Mouse (Mus musculus) pancreas, adult 10 weeks (tissue): ENCODE measurements around the gene 2610507B11Rik. TPM values are rescaled to one million over a fixed set of nuclear protein-coding genes. Genes with fewer than 3 reads are reported as not detected.

Experiments
- polyA plus RNA-seq: library from polyadenylated mRNA; stranded (reverse); fragments of 350-450 nt; fragmentation: Illumina TruSeq; extraction: RNeasy Lipid Tissue Mini Kit (QIAGEN cat#74804); gene quantifications from one replicate; pipeline ENCODE4 v1.2.3, GENCODE M21; 2015; ENCODE audit warnings: low read depth, low replicate concordance; ENCODE audit not compliant: insufficient read depth

The 2610507B11Rik gene
- polyA plus RNA-seq = 29.5 TPM

DNA sequence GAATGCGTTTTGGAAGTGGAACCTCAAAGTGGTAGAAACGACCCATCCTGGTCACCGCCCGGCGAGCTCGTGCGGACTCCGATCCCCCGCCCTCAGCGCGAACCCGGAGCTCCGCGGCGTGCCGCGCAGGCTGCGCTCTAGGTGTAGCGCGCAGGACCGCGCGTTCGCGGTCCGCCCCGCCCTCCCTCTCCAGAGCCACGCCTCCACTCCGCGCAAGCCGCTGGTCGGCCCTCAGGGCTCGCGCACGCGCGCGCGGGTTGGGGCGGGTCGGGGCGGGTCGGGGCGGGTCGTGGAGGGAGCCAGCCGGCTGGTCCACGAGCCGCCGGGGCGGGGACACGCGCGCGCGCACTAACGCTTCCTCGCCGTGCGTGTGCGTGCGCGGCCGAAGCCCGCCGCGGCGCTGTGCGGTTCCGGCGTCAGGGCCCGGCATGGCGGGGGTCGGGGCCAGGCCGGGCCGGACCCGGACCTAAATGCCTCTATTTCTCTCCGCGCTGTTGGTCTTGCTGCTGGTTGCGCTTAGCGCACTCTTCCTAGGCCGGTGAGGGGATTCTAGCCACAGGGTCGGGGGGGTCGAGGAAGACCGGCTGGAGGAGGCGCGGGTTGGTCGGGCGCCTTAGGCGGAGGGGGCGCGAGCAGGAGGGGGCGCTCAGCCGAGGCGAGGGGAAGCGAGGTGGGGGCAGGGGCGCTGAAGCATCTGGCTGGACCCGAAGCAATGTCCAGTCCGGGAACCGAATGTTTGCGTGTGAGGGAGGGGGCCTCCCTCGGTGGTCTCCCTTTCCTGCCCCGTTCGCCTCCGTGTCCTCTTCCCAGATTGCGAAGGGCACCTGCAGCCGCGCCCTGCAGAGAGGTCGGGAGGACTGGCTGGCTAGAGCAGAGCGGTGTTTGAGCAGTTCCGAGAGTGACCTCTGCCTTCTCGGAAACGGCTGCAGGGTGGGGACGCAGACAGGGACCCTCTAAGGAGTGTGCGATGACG is at the start of gene 2610507B11Rik:
2610507B11Rik (plus strand) TSS at position 373 of the 973 bp plus-strand sequence.

GRCm38 (mm10) chr11:78245627-78246317 is 15.8 kb upstream of the 2610507B11Rik start, which contains the start of the genes Sdf2 and Supt6:
Gene Sdf2, plus strand, starts transcription at chr11:78245746.
Gene Supt6, minus strand, starts transcription at chr11:78245987.

GRCm38 (mm10) chr11:78290654-78291053 is 29.1 kb downstream of the 2610507B11Rik start, which contains the start of gene BC030499:
Gene BC030499, plus strand, starts transcription at chr11:78290841.

DNA sequence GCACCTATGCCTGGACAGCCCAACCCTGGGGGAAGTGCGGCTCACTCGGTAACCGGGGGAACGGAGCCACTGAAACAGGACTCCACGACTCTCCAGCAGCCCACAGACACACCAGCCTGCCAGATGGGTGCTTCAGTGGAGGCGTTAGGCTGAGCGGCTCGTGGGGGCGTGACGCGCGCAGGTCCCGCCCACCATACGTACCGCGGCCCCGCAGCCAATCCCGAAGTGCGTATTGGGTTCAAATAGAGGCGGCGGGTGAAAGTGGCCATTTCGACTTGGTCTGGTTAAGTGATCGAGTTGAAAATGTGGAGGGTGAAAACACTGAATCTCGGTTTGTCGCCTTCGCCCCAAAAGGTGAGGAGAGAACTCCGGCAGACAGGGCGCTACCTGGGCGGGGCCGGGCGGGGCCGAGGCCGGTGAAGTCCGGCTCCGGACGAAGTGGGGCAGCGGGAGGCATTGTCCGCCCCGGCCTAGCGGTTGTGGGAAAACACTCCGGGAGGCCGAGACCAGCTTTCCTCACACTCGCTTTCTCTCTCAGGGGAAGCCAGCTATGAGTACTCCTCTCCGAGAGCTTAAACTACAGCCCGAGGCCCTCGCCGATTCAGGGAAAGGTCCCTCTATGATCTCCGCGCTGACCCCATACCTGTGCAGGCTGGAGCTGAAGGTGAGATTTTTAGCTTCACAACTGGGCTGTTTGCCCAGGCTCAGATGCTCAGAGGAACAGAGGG is 40.0 kb downstream of the 2610507B11Rik start, which contains the start of gene Spag5:
Spag5 (plus strand) TSS at position 173 of the 728 bp plus-strand sequence.

GRCm38 (mm10) chr11:78322860-78323259 is 61.3 kb downstream of the 2610507B11Rik start, which contains the start of gene Aldoc:
Gene Aldoc, plus strand, starts transcription at chr11:78322968.

GRCm38 (mm10) chr11:78327634-78328511 is 66.3 kb downstream of the 2610507B11Rik start, which contains the start of gene Pigs:
Gene Pigs, plus strand, starts transcription at chr11:78328415.

Other genes starting within 250 kb of the 2610507B11Rik start
- 2.6 TPM for gene Dhrs13, start 229.5 kb upstream of the 2610507B11Rik start, polyA plus RNA-seq
- 11.2 TPM for gene Flot2, start 223.8 kb upstream of the 2610507B11Rik start, polyA plus RNA-seq
- gene Eral1, start 181.4 kb upstream of the 2610507B11Rik start, polyA plus RNA-seq = 7.3 TPM
- 3.5 TPM for gene Fam222b, start 167.1 kb upstream of the 2610507B11Rik start, polyA plus RNA-seq
- gene Traf4, start 96.2 kb upstream of the 2610507B11Rik start, polyA plus RNA-seq = 4.2 TPM
- 2.8 TPM for gene Nek8, start 85.1 kb upstream of the 2610507B11Rik start, polyA plus RNA-seq
- gene Tlcd1, start 85.0 kb upstream of the 2610507B11Rik start, polyA plus RNA-seq = 4.9 TPM
- gene Rpl23a, start 78.2 kb upstream of the 2610507B11Rik start, polyA plus RNA-seq = 699 TPM
- 8.5 TPM for gene Rab34, start 73.3 kb upstream of the 2610507B11Rik start, polyA plus RNA-seq
- 2.8 TPM for gene Proca1, start 68.4 kb upstream of the 2610507B11Rik start, polyA plus RNA-seq
- 21.8 TPM for gene Sdf2, start 16.0 kb upstream of the 2610507B11Rik start, polyA plus RNA-seq
- 10.6 TPM for gene Supt6, start 15.8 kb upstream of the 2610507B11Rik start, polyA plus RNA-seq
- gene BC030499, start 29.1 kb downstream of the 2610507B11Rik start, polyA plus RNA-seq = not detected
- not detected for gene Spag5, start 39.8 kb downstream of the 2610507B11Rik start, polyA plus RNA-seq
- 1.1 TPM for gene Aldoc, start 61.2 kb downstream of the 2610507B11Rik start, polyA plus RNA-seq
- gene Pigs, start 66.7 kb downstream of the 2610507B11Rik start, polyA plus RNA-seq = 7.7 TPM
- 3.8 TPM for gene Unc119, start 81.7 kb downstream of the 2610507B11Rik start, polyA plus RNA-seq
- gene Foxn1, start 124.8 kb downstream of the 2610507B11Rik start, polyA plus RNA-seq = not detected
- gene Slc13a2, start 160.5 kb downstream of the 2610507B11Rik start, polyA plus RNA-seq = not detected
- 2.1 TPM for gene Slc46a1, start 203.9 kb downstream of the 2610507B11Rik start, polyA plus RNA-seq
- 2.0 TPM for gene Sarm1, start 236.0 kb downstream of the 2610507B11Rik start, polyA plus RNA-seq
- 22.4 TPM for gene Vtn, start 237.3 kb downstream of the 2610507B11Rik start, polyA plus RNA-seq
- gene Sebox, start 241.7 kb downstream of the 2610507B11Rik start, polyA plus RNA-seq = not detected